11 mouse cellular contexts compared by ENCODE assay signal in the genomic region with DNA sequence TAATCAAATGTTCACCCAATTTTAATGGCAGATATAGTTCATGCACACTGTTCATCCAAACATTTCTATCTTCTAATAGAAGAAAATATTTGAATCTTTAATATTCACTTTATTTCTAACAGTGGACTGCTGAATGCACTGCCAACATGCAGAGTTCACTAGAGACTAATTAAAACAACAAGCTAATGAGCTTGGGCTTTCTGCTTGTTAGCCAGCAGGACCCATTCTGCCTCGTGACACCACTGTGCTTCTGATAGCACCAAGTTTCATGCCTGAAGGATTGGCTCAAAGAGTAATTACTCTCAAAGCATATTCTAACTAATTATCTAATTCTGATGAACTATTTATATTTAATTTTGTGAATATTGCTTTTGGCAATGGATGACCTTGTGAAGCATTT.
"Had no signal": no experiment of that assay in that cellular context is flagged by ENCODE, and none has a peak within 500 bp of the region (broad histone marks: within the 10 kb centered on the region; RNA-seq: fewer than 3 reads in every experiment).

No protein-coding gene starts in this region.

- H3K36me3 ChIP-seq: limb, embryonic 12.5 days; liver, embryonic 13.5 days; lung, embryonic 15.5 days; neural tube, embryonic 12.5 days had no signal

- H3K9ac ChIP-seq: limb, embryonic 12.5 days; liver, embryonic 13.5 days; liver, postnatal 0 days; lung, embryonic 15.5 days; neural tube, embryonic 12.5 days had no signal

- H3K9me3 ChIP-seq: limb, embryonic 12.5 days; liver, embryonic 13.5 days; lung, embryonic 15.5 days; neural tube, embryonic 12.5 days had no signal

- H3K4me3 ChIP-seq: left cerebral cortex, adult 2 months; limb, embryonic 12.5 days; liver, embryonic 13.5 days; lung, embryonic 15.5 days; neural tube, embryonic 12.5 days had no signal

- H3K27me3 ChIP-seq: limb, embryonic 12.5 days; liver, embryonic 13.5 days; lung, embryonic 15.5 days; neural tube, embryonic 12.5 days had no signal

- H3K4me2 ChIP-seq: limb, embryonic 12.5 days; liver, embryonic 13.5 days; lung, embryonic 15.5 days; neural tube, embryonic 12.5 days had no signal

- DNase-seq: kidney, adult 2 months; kidney, postnatal 25 days; liver; liver, embryonic 13.5 days; liver, postnatal 0 days; right cerebral cortex, postnatal 25 days; thymus, postnatal 36 days had no signal

- ATAC-seq: liver, postnatal 0 days had no signal

- H3K27ac ChIP-seq: left cerebral cortex, adult 2 months; limb, embryonic 12.5 days; liver, embryonic 13.5 days; lung, embryonic 15.5 days; neural tube, embryonic 12.5 days had no signal

- H3K4me1 ChIP-seq: limb, embryonic 12.5 days; liver, embryonic 13.5 days; lung, embryonic 15.5 days; neural tube, embryonic 12.5 days had no signal
